Mouse (Mus musculus): ENCODE measurements at regions not wholly inside any gene's neighbourhood (a gene's known extent, or its start where the extent isn't known, plus 50 kb on each side); places are given as distances from the start of the nearest gene placed in this dataset.

GRCm38 (mm10) chr13:103391396-103391795 is 57.1 kb upstream of the Mast4 start:
- Histone ChIP-seq H3K4me1 (ENCODE audit: control insufficient read depth, insufficient read depth, low read length) (peaks cover 2% of the 10 kb centered on the region; the same call in 1 of the 2 replicates), H3K27ac (ENCODE audit: insufficient read depth, low read length) (no peak overlapping the region), H3K4me3 (ENCODE audit: insufficient read depth, low read length) (no peak overlapping the region)
- TF ChIP-seq POLR2A (IDR thresholded peaks at IDR 0.05; ENCODE audit: low read depth, low read length): no peak
- TF ChIP-seq CTCF (IDR thresholded peaks at IDR 0.05; ENCODE audit: borderline replicate concordance, insufficient read depth, low read length): no peak

GRCm38 (mm10) chr13:103390991-103391390 is 56.7 kb upstream of the Mast4 start:
- no peak for TF ChIP-seq CTCF (IDR thresholded peaks at IDR 0.05; ENCODE audit: borderline replicate concordance, insufficient read depth, low read length)
- H3K4me1 ChIP-seq (ENCODE audit: control insufficient read depth, insufficient read depth, low read length): peaks cover 2% of the 10 kb centered on the region; the same call in 1 of the 2 replicates
- no peak overlapping the region for H3K27ac ChIP-seq (ENCODE audit: insufficient read depth, low read length)
- no peak overlapping the region for H3K4me3 ChIP-seq (ENCODE audit: insufficient read depth, low read length)

- peaks cover 2% of the 10 kb centered on the region; the same call in 1 of the 2 replicates for H3K4me1 ChIP-seq (ENCODE audit: control insufficient read depth, insufficient read depth, low read length)
- H3K27ac ChIP-seq (ENCODE audit: insufficient read depth, low read length): peak overlapping the region; percentile 87; the same call in 1 of the 2 replicates
- TF ChIP-seq POLR2A (IDR thresholded peaks at IDR 0.05; ENCODE audit: low read depth, low read length) (no peak), CTCF (IDR thresholded peaks at IDR 0.05; ENCODE audit: borderline replicate concordance, insufficient read depth, low read length) (no peak)
- H3K4me3 ChIP-seq (ENCODE audit: insufficient read depth, low read length): no peak overlapping the region
Observed at GRCm38 (mm10) chr13:103386948-103387347, 52.7 kb upstream of the Mast4 start.

Measured in embryonic fibroblast, embryonic 13.5 days (primary cell).